Mouse (Mus musculus): ENCODE results near the gene Hpcal4.

DNA sequence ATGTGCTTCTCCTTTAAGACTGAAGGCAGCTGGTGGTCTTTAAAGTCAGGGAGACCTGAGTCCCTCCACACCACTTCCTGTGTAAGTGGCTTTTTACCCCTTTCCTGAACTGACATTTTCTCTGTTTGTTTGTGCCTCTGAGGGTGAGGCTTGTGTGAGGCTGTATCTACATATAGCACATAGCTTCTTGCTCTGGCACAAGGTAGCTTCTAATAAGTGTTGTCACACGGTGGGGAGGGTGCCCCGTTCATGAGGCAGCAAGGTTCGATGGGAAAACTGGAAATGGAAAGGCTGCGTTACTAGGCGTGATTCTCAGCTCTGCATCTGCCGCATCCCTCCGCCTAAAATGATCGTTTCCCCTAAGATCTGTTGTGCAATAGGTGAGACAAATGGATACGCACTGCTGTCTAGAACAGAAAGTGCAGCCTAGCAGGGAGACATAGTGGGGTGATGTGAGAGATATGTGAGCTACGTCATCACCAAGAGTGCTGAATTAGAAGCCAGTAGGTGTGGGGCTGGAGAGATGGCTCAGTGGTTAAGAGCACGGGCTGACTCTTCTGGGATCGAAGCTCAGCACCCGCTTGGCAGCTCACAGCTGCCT is 53.5 kb downstream of the Hpcal4 start:
- TF ChIP-seq POLR2A (IDR thresholded peaks at IDR 0.05; ENCODE audit: control insufficient read depth, low read depth, low read length), result no peak
- TF ChIP-seq CTCF (IDR thresholded peaks at IDR 0.05; ENCODE audit: control insufficient read depth, insufficient read depth, insufficient replicate concordance, low read depth, low read length), result no peak
